In the genomic region with DNA sequence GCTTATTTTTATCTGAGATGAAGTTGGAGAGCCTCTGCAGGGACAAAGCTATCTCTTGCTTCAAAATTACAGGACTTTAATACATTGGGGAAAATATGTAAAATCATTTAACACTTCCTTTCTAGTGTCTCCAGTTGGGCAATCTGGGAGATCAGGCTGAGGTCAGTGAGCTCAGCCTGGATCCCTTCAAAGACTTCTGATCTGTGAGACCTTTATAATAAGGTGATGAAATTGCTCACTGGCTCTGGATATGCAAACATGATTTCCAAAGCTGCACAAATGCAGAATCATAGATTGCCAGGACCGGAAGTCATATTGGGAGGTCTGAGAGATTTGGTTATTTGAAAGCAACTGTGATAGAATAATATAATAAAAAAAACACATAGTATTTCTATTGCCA, we compare ENCODE assay signal across 27 mouse cellular contexts.
DNase-seq lines count a peak whose midpoint lies in the region; ATAC-seq and TF ChIP-seq lines count a peak whose summit lies in the region.
"Had no signal": no experiment of that assay in that cellular context is flagged by ENCODE, and none has a peak within 500 bp of the region (broad histone marks: within the 10 kb centered on the region; RNA-seq: fewer than 3 reads in every experiment).

No protein-coding gene starts in this region.

- no peaks in the 10 kb centered on the region for H3K9me3 ChIP-seq in forebrain, postnatal 0 days (ENCODE audit: low read length)
- 0 out of 2 replicates have a peak, but pooled peaks cover 2% of the 10 kb centered on the region for H3K9me3 ChIP-seq in forebrain, embryonic 10.5 days
- no peaks in the 10 kb centered on the region for H3K9me3 ChIP-seq in midbrain, embryonic 11.5 days (ENCODE audit: control insufficient read depth, low read length)
- no peaks in the 10 kb centered on the region for H3K9me3 ChIP-seq in midbrain, postnatal 0 days (ENCODE audit: low read length)
- H3K9me3 ChIP-seq: forebrain, embryonic 12.5 days; forebrain, embryonic 15.5 days; G1E; heart, embryonic 15.5 days; hindbrain, embryonic 10.5 days; hindbrain, embryonic 13.5 days had no signal

- H3K4me3 ChIP-seq in forebrain, postnatal 0 days (ENCODE audit: low read depth, low read length) = no peak overlapping the region
- no peak overlapping the region for H3K4me3 ChIP-seq in forebrain, embryonic 10.5 days
- no peak overlapping the region for H3K4me3 ChIP-seq in layer of hippocampus, adult 2 months
- H3K4me3 ChIP-seq in midbrain, embryonic 11.5 days (ENCODE audit: low read depth, low read length) = no peak overlapping the region
- H3K4me3 ChIP-seq in midbrain, postnatal 0 days (ENCODE audit: low read depth, low read length) = no peak overlapping the region
- H3K4me3 ChIP-seq: forebrain, embryonic 12.5 days; forebrain, embryonic 15.5 days; heart, embryonic 12.5 days; heart, embryonic 15.5 days; hindbrain, embryonic 10.5 days; hindbrain, embryonic 13.5 days had no signal

- WGBS in forebrain, postnatal 0 days = 87% methylated on average over 1 of the region's 1 CpGs
- WGBS in forebrain, embryonic 10.5 days = 94% methylated on average over 1 of the region's 1 CpGs
- WGBS in midbrain, embryonic 11.5 days = 94% methylated on average over 1 of the region's 1 CpGs
- 76% methylated on average over 1 of the region's 1 CpGs for WGBS in midbrain, postnatal 0 days

- no peaks in the 10 kb centered on the region for H3K36me3 ChIP-seq in forebrain, postnatal 0 days (ENCODE audit: insufficient read depth)
- no peaks in the 10 kb centered on the region for H3K36me3 ChIP-seq in forebrain, embryonic 10.5 days (replicated peaks)
- no peaks in the 10 kb centered on the region for H3K36me3 ChIP-seq in midbrain, embryonic 11.5 days (ENCODE audit: control insufficient read depth, insufficient read depth, low read length)
- no peaks in the 10 kb centered on the region for H3K36me3 ChIP-seq in midbrain, postnatal 0 days (ENCODE audit: insufficient read depth, low read length)
- H3K36me3 ChIP-seq: forebrain, embryonic 12.5 days; forebrain, embryonic 15.5 days; G1E; heart, embryonic 12.5 days; heart, embryonic 15.5 days; hindbrain, embryonic 10.5 days; hindbrain, embryonic 13.5 days had no signal

- no peak overlapping the region for H3K9ac ChIP-seq in forebrain, postnatal 0 days
- no peak overlapping the region for H3K9ac ChIP-seq in midbrain, embryonic 11.5 days (ENCODE audit: low read length)
- no peak overlapping the region for H3K9ac ChIP-seq in midbrain, postnatal 0 days (replicated peaks; ENCODE audit: low read length, poor library complexity, severe bottlenecking)
- H3K9ac ChIP-seq: forebrain, embryonic 12.5 days; forebrain, embryonic 15.5 days; heart, embryonic 12.5 days; heart, embryonic 15.5 days; hindbrain, embryonic 13.5 days had no signal

- no peak for DNase-seq in forebrain, postnatal 0 days
- no peak for DNase-seq in forebrain, embryonic 10.5 days (ENCODE audit: extremely low spot score, low spot score)
- no peak for DNase-seq in layer of hippocampus, adult 2 months (ENCODE audit: low spot score in 2 of 2)
- DNase-seq in layer of hippocampus, postnatal 10 days (ENCODE audit: low spot score in 2 of 2) = no peak
- peak; percentile 45 for DNase-seq in midbrain, embryonic 11.5 days (ENCODE audit: low spot score, missing footprints)
- DNase-seq in midbrain, postnatal 0 days (ENCODE audit: low spot score) = no peak
- no peak for DNase-seq in spleen, postnatal 14 days (ENCODE audit: low spot score in 2 of 2)
- DNase-seq: adrenal gland, postnatal 10 days; adrenal gland, postnatal 36 days; B cell, adult 2 months; cerebellum, adult 18-20 months; cerebellum, adult 9-10 months; cerebellum, postnatal 14 days; gastrocnemius, postnatal 10 days; gastrocnemius, postnatal 36 days; heart, postnatal 10 days; heart, postnatal 36 days had no signal

- TF ChIP-seq CTCF in forebrain, postnatal 0 days (IDR thresholded peaks at IDR 0.05; ENCODE audit: low read depth) = no peak
- no peak for TF ChIP-seq CTCF in layer of hippocampus, adult 2 months (conservative IDR thresholded peaks at IDR 0.05)
- TF ChIP-seq CTCF in midbrain, postnatal 0 days (IDR thresholded peaks at IDR 0.05) = no peak

- H3K27ac ChIP-seq in forebrain, postnatal 0 days (ENCODE audit: low read depth, low read length) = no peak overlapping the region
- no peak overlapping the region for H3K27ac ChIP-seq in forebrain, embryonic 10.5 days
- 0 out of 2 replicates have a peak overlapping the region, but pooled peaks have one; percentile 32 for H3K27ac ChIP-seq in layer of hippocampus, adult 2 months
- no peak overlapping the region for H3K27ac ChIP-seq in midbrain, embryonic 11.5 days (ENCODE audit: low read depth, low read length)
- H3K27ac ChIP-seq in midbrain, postnatal 0 days (ENCODE audit: low read depth, low read length) = no peak overlapping the region
- H3K27ac ChIP-seq: forebrain, embryonic 12.5 days; heart, embryonic 15.5 days; hindbrain, embryonic 10.5 days; hindbrain, embryonic 13.5 days had no signal

- H3K27me3 ChIP-seq in forebrain, postnatal 0 days (ENCODE audit: insufficient read depth, low read length) = no peaks in the 10 kb centered on the region
- H3K27me3 ChIP-seq in forebrain, embryonic 10.5 days (ENCODE audit: poor library complexity, severe bottlenecking) = no peaks in the 10 kb centered on the region
- H3K27me3 ChIP-seq in midbrain, embryonic 11.5 days (ENCODE audit: control insufficient read depth, insufficient read depth, low read length) = no peaks in the 10 kb centered on the region
- H3K27me3 ChIP-seq in midbrain, postnatal 0 days (ENCODE audit: insufficient read depth, low read length) = no peaks in the 10 kb centered on the region
- H3K27me3 ChIP-seq: CH12.LX; forebrain, embryonic 12.5 days; forebrain, embryonic 15.5 days; heart, embryonic 12.5 days; heart, embryonic 15.5 days; hindbrain, embryonic 13.5 days; Patski had no signal

- peak; percentile 8; the same call in 1 of the 2 replicates for ATAC-seq in forebrain, postnatal 0 days
- no peak for ATAC-seq in midbrain, embryonic 11.5 days (ENCODE audit: low FRiP score)
- no peak for ATAC-seq in midbrain, postnatal 0 days (ENCODE audit: low FRiP score)
- ATAC-seq: hindbrain, embryonic 16.5 days; Patski had no signal

- no peaks in the 10 kb centered on the region for H3K4me1 ChIP-seq in forebrain, postnatal 0 days (ENCODE audit: insufficient read depth)
- no peaks in the 10 kb centered on the region for H3K4me1 ChIP-seq in forebrain, embryonic 10.5 days
- no peaks in the 10 kb centered on the region for H3K4me1 ChIP-seq in midbrain, embryonic 11.5 days (ENCODE audit: control insufficient read depth, insufficient read depth, low read length)
- H3K4me1 ChIP-seq in midbrain, postnatal 0 days (ENCODE audit: insufficient read depth, low read length) = no peaks in the 10 kb centered on the region
- H3K4me1 ChIP-seq: forebrain, embryonic 12.5 days; forebrain, embryonic 15.5 days; hindbrain, embryonic 10.5 days; hindbrain, embryonic 13.5 days had no signal

- H3K4me2 ChIP-seq in forebrain, postnatal 0 days (ENCODE audit: low read depth) = no peak overlapping the region
- no peak overlapping the region for H3K4me2 ChIP-seq in midbrain, embryonic 11.5 days
- H3K4me2 ChIP-seq in midbrain, postnatal 0 days (ENCODE audit: low read depth, low read length, poor library complexity, severe bottlenecking) = no peak overlapping the region
- H3K4me2 ChIP-seq: forebrain, embryonic 12.5 days; forebrain, embryonic 15.5 days; heart, embryonic 12.5 days; heart, embryonic 15.5 days; hindbrain, embryonic 13.5 days had no signal
